Mouse (Mus musculus) G1E (cell line): ENCODE measurements around the gene Ppip5k1. TPM values are rescaled to one million over a fixed set of nuclear protein-coding genes. Genes with fewer than 3 reads are reported as not detected.
"Not testable (repeated sequence)": the region's sequence is repeated elsewhere in the genome, so short reads cannot be mapped to it uniquely, and the experiment has no call there.

Experiments used
- ATAC-seq: 2 replicates; pipeline ENCODE4 v1.8.0; 2016; ENCODE audit warnings: mild to moderate bottlenecking; ENCODE audit not compliant: insufficient number of reproducible peaks, poor library complexity, low FRiP score, severe bottlenecking; ENCODE audit errors: extremely low read depth
- DNase-seq: peaks from one replicate; pipeline ENCODE4 v3.0.0; 2012; ENCODE audit warnings: low spot score
- H3K27me3 ChIP-seq: 2 replicates; pipeline ENCODE4 v1.6.1; 2012; ENCODE audit warnings: mild to moderate bottlenecking, low read length, inconsistent platforms; ENCODE audit not compliant: insufficient read depth
- H3K36me3 ChIP-seq: replicated peaks from 2 replicates; pipeline ENCODE3; 2012; ENCODE audit warnings: mild to moderate bottlenecking, inconsistent platforms
- H3K4me1 ChIP-seq: 2 replicates; pipeline ENCODE4 v1.6.1; 2012; ENCODE audit warnings: low read depth, low read length, inconsistent platforms, mixed read lengths; ENCODE audit not compliant: insufficient read depth
- H3K4me3 ChIP-seq: 2 replicates; pipeline ENCODE4 v1.5.1; 2012; ENCODE audit warnings: low read depth, mild to moderate bottlenecking, inconsistent platforms, low read length, moderate library complexity, mixed read lengths
- H3K9me3 ChIP-seq: replicated peaks from 2 replicates; pipeline ENCODE4 v1.6.1; 2012; ENCODE audit warnings: inconsistent platforms
- CTCF ChIP-seq: IDR thresholded peaks from 2 replicates; pipeline ENCODE4 v1.5.1; 2012; ENCODE audit warnings: low read depth, low read length, inconsistent platforms, mixed read lengths
- GATA1 ChIP-seq: IDR thresholded peaks from 2 replicates; pipeline ENCODE4 v1.6.1; 2012; ENCODE audit warnings: borderline replicate concordance, low read length, inconsistent platforms, mixed read lengths
- GATA2 ChIP-seq: IDR thresholded peaks from 2 replicates; pipeline ENCODE4 v1.6.1; 2012; ENCODE audit warnings: low read depth, low read length, inconsistent platforms, borderline replicate concordance
- POLR2AphosphoS5 ChIP-seq: IDR thresholded peaks from 2 replicates; pipeline ENCODE4 v1.6.1; 2012; ENCODE audit warnings: low read depth, low read length, inconsistent platforms; ENCODE audit not compliant: insufficient replicate concordance
- TAL1 ChIP-seq: conservative IDR thresholded peaks from 2 replicates; pipeline ENCODE4 v1.6.1; 2012; ENCODE audit warnings: low read depth, low read length, inconsistent platforms, mixed read lengths
- polyA plus RNA-seq: library from polyadenylated mRNA; stranded (reverse); fragments of >175 nt; gene quantifications from 2 replicates; pipeline ENCODE4 v1.2.3, GENCODE M21; 2012
- total RNA-seq, 2 experiments: library from RNA; stranded (forward) in 1 of 2; stranded (reverse) in 1 of 2; fragments of 200-1000 nt in 1 of 2; fragments of >200 nt in 1 of 2; fragmentation: Nextera tagmentation in 1 of 2; gene quantifications; 2 replicates each; pipeline ENCODE4 v1.2.3; 2014 to 2017

Ppip5k1 gene
- total RNA-seq (2014; fragmentation: Nextera tagmentation) (11.1 and 15.2 TPM in 2 replicates), total RNA-seq (2017) (8.4 and 11.3 TPM in 2 replicates), polyA plus RNA-seq (2.0 and 2.6 TPM in 2 replicates)

GRCm38 (mm10) chr2:121354820-121355592 is at the start of gene Ppip5k1:
Gene Ppip5k1, minus strand, starts transcription at chr2:121355396.
- Histone ChIP-seq H3K4me3 (peak within 1 kb of the TSS; percentile 78), H3K4me1 (peaks cover 28% of the 10 kb centered on the region), H3K9me3 (no peaks in the 10 kb centered on the region), H3K27me3 (peaks cover 35% of the 10 kb centered on the region), H3K36me3 (peaks cover 4% of the 10 kb centered on the region)
- DNase-seq, result peak; percentile 99
- peak; percentile 93 for ATAC-seq
- TF ChIP-seq POLR2AphosphoS5, result no peak
- peak; percentile 79 for TF ChIP-seq CTCF

- Histone ChIP-seq H3K4me3 (no peak overlapping the region), H3K9me3 (no peaks in the 10 kb centered on the region), H3K27me3 (no peaks in the 10 kb centered on the region), H3K36me3 (no peaks in the 10 kb centered on the region), H3K4me1 (no peaks in the 10 kb centered on the region)
- DNase-seq (no peak), ATAC-seq (no peak)
- no peak for TF ChIP-seq TAL1
- TF ChIP-seq GATA2, result no peak
- TF ChIP-seq CTCF, result no peak
- TF ChIP-seq POLR2AphosphoS5, result no peak
These were observed 48.1 kb upstream of the Ppip5k1 start for GRCm38 (mm10) chr2:121403296-121403695.

GRCm38 (mm10) chr2:121396624-121397023 is 41.4 kb upstream of the Ppip5k1 start:
- DNase-seq (no peak), ATAC-seq (no peak)
- no peaks in the 10 kb centered on the region for H3K36me3 ChIP-seq
- no peaks in the 10 kb centered on the region for H3K27me3 ChIP-seq
- TF ChIP-seq GATA1 (no peak), POLR2AphosphoS5 (no peak), TAL1 (no peak), CTCF (peak; percentile 19; the same call in 1 of the 2 replicates)
- H3K9me3 ChIP-seq, result no peaks in the 10 kb centered on the region
- H3K4me1 ChIP-seq, result no peaks in the 10 kb centered on the region
- H3K4me3 ChIP-seq, result no peak overlapping the region

GRCm38 (mm10) chr2:121386961-121387575 is 31.9 kb upstream of the Ppip5k1 start, which contains the start of gene Strc:
Gene Strc, minus strand, starts transcription at chr2:121387168.
- not testable (repeated sequence) for H3K4me3 ChIP-seq, H3K27me3 ChIP-seq, H3K4me1 ChIP-seq, DNase-seq, ATAC-seq, H3K36me3 ChIP-seq, H3K9me3 ChIP-seq

- no peak for ATAC-seq
- Histone ChIP-seq H3K36me3 (no peaks in the 10 kb centered on the region), H3K4me1 (no peaks in the 10 kb centered on the region), H3K9me3 (no peaks in the 10 kb centered on the region), H3K4me3 (no peak overlapping the region), H3K27me3 (peaks cover 39% of the 10 kb centered on the region)
- TF ChIP-seq GATA2 (no peak), POLR2AphosphoS5 (no peak)
- DNase-seq, result no peak
These were observed 19.6 kb upstream of the Ppip5k1 start for GRCm38 (mm10) chr2:121374766-121375165.

- Histone ChIP-seq H3K4me1 (no peaks in the 10 kb centered on the region), H3K4me3 (no peak overlapping the region), H3K36me3 (no peaks in the 10 kb centered on the region), H3K9me3 (no peaks in the 10 kb centered on the region), H3K27me3 (peaks cover 44% of the 10 kb centered on the region)
- no peak for ATAC-seq
- no peak for DNase-seq
- TF ChIP-seq POLR2AphosphoS5 (no peak), CTCF (no peak), GATA1 (no peak), GATA2 (no peak), TAL1 (no peak)
These were observed 17.1 kb upstream of the Ppip5k1 start for GRCm38 (mm10) chr2:121372266-121372665.

GRCm38 (mm10) chr2:121370921-121371320 is 15.7 kb upstream of the Ppip5k1 start:
- H3K4me3 ChIP-seq, result no peak overlapping the region
- no peaks in the 10 kb centered on the region for H3K4me1 ChIP-seq
- no peaks in the 10 kb centered on the region for H3K36me3 ChIP-seq
- no peaks in the 10 kb centered on the region for H3K9me3 ChIP-seq
- no peak for TF ChIP-seq TAL1
- TF ChIP-seq POLR2AphosphoS5, result no peak
- TF ChIP-seq GATA1, result no peak
- no peak for TF ChIP-seq CTCF
- TF ChIP-seq GATA2, result no peak
- DNase-seq (no peak), ATAC-seq (no peak)
- H3K27me3 ChIP-seq, result peaks cover 42% of the 10 kb centered on the region
